Mouse (Mus musculus): Measurements from ENCODE around the gene Sema6d. TPM values are rescaled to one million over a fixed set of nuclear protein-coding genes. Genes with fewer than 3 reads are reported as not detected.

Gene Sema6d
- polyA plus RNA-seq, 1 experiment: 0.60 TPM

DNA sequence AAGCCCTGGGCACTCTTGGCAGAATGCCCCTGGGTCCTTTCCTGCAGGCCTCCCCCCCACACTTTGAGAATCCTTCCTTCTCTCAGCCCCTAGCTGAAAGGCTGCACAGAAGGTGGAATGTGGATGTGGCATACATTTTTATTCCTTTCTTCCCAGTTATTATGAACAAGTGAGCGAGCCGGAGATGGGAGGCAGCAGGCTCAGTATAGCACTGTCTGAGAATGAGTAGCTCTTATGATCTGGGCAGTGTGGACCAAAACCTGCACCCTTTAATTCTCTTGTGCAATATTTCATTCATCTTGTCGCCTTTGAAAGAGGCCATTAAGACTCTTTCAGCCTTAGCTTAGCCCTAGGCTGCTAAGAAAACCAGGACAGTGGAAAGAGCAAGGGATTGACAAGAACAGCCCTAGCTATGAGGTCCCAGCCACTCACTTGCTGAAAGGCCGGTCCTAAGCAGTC lies 87.0 kb downstream of the Sema6d start:
- Histone ChIP-seq H3K36me3 (ENCODE audit: control insufficient read depth, insufficient read depth, low read length, poor library complexity, severe bottlenecking) (no peaks in the 10 kb centered on the region), H3K4me1 (ENCODE audit: control insufficient read depth, insufficient read depth, low read length) (no peaks in the 10 kb centered on the region), H3K4me3 (ENCODE audit: low read depth, low read length) (no peak overlapping the region), H3K27me3 (ENCODE audit: control insufficient read depth, insufficient read depth, low read length, poor library complexity, severe bottlenecking) (no peaks in the 10 kb centered on the region), H3K9ac (ENCODE audit: low read depth, poor library complexity, severe bottlenecking) (no peak overlapping the region), H3K9me3 (replicated peaks; ENCODE audit: control insufficient read depth, insufficient read depth, low read length, poor library complexity, severe bottlenecking) (peaks cover 5% of the 10 kb centered on the region; the same call in 1 of the 2 replicates), H3K27ac (ENCODE audit: insufficient read depth, low read length) (no peak overlapping the region)
- TF ChIP-seq POLR2A (IDR thresholded peaks at IDR 0.05; ENCODE audit: insufficient read depth, low read length) (no peak), EP300 (IDR thresholded peaks at IDR 0.05; ENCODE audit: insufficient read depth, low read depth, low read length) (no peak), CTCF (IDR thresholded peaks at IDR 0.05; ENCODE audit: low read depth, low read length) (no peak)

DNA sequence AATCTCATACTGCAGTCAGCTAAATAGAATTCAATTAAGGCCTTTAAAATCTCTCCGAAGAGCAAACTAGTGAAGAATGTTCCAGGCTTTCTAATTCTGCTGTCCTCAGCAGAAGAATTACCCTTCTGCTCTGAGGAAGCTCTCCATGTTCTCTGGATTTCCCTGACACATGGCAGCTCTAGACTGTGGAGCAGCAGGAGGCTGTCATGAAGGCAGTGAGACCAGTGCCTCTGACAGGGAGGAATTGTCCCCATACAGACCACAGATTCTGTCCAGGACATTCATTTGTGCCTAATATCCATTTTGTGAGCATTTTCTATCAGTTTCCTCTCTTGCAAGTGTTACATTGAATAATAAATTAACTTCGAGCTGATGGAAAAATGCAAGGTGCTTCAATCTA lies 99.5 kb downstream of the Sema6d start:
- Histone ChIP-seq H3K4me1 (ENCODE audit: control insufficient read depth, insufficient read depth, low read length) (no peaks in the 10 kb centered on the region), H3K36me3 (ENCODE audit: control insufficient read depth, insufficient read depth, low read length, poor library complexity, severe bottlenecking) (no peaks in the 10 kb centered on the region), H3K27me3 (ENCODE audit: control insufficient read depth, insufficient read depth, low read length, poor library complexity, severe bottlenecking) (no peaks in the 10 kb centered on the region), H3K9ac (ENCODE audit: low read depth, poor library complexity, severe bottlenecking) (no peak overlapping the region), H3K9me3 (replicated peaks; ENCODE audit: control insufficient read depth, insufficient read depth, low read length, poor library complexity, severe bottlenecking) (no peaks in the 10 kb centered on the region; the same call in 1 of the 2 replicates), H3K27ac (ENCODE audit: insufficient read depth, low read length) (no peak overlapping the region), H3K4me3 (ENCODE audit: low read depth, low read length) (no peak overlapping the region)
- TF ChIP-seq EP300 (IDR thresholded peaks at IDR 0.05; ENCODE audit: insufficient read depth, low read depth, low read length) (no peak), POLR2A (IDR thresholded peaks at IDR 0.05; ENCODE audit: insufficient read depth, low read length) (no peak), CTCF (IDR thresholded peaks at IDR 0.05; ENCODE audit: low read depth, low read length) (no peak)

DNA sequence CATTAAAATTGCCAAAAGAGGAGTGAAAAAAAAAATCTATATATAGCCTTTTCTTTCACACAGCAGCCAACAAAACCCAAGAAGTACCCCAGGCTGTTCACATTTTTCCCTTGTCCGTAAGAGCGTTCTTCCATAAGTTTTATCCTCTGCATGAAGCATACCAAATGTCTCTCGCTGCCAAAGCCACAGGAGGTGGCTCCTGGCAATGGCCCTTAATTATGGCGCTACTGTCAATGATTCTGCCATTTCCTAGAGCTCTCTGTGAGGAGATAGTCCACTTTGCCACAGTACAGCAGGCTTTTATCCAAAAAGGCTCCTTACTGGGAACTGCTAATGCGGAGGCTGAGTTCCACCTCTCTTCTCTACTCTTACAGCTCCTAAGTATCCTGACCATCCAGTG lies 104.3 kb downstream of the Sema6d start:
- H3K9ac ChIP-seq (ENCODE audit: low read depth, poor library complexity, severe bottlenecking): no peak overlapping the region
- H3K9me3 ChIP-seq (replicated peaks; ENCODE audit: control insufficient read depth, insufficient read depth, low read length, poor library complexity, severe bottlenecking): no peaks in the 10 kb centered on the region
- no peak overlapping the region for H3K27ac ChIP-seq (ENCODE audit: insufficient read depth, low read length)
- no peaks in the 10 kb centered on the region for H3K4me1 ChIP-seq (ENCODE audit: control insufficient read depth, insufficient read depth, low read length)
- H3K36me3 ChIP-seq (ENCODE audit: control insufficient read depth, insufficient read depth, low read length, poor library complexity, severe bottlenecking): no peaks in the 10 kb centered on the region
- no peaks in the 10 kb centered on the region for H3K27me3 ChIP-seq (ENCODE audit: control insufficient read depth, insufficient read depth, low read length, poor library complexity, severe bottlenecking)
- no peak for TF ChIP-seq POLR2A (IDR thresholded peaks at IDR 0.05; ENCODE audit: insufficient read depth, low read length)
- TF ChIP-seq CTCF (IDR thresholded peaks at IDR 0.05; ENCODE audit: low read depth, low read length): no peak
- TF ChIP-seq EP300 (IDR thresholded peaks at IDR 0.05; ENCODE audit: insufficient read depth, low read depth, low read length): no peak
- no peak overlapping the region for H3K4me3 ChIP-seq (ENCODE audit: low read depth, low read length)

DNA sequence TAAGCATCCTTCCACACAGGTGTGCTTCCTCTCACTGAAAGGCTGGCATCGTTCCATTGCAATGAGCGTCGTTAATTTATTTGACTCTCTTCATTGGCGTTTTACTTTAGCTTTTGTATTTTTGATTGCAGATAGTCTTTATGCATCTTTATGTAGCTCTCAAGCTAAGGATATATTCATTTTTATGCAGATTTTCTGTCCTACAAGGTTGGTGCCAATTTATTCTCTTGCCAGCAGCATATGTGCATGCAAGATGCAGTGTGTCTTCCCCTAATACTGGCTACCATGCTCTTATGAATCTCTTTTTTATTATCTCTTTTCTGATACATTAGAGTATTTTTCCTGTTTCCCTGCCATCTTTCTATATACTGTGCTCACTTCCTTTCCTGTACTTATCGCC lies 111.7 kb downstream of the Sema6d start:
- H3K27ac ChIP-seq (ENCODE audit: insufficient read depth, low read length): no peak overlapping the region
- no peaks in the 10 kb centered on the region for H3K36me3 ChIP-seq (ENCODE audit: control insufficient read depth, insufficient read depth, low read length, poor library complexity, severe bottlenecking)
- H3K27me3 ChIP-seq (ENCODE audit: control insufficient read depth, insufficient read depth, low read length, poor library complexity, severe bottlenecking): no peaks in the 10 kb centered on the region
- H3K4me1 ChIP-seq (ENCODE audit: control insufficient read depth, insufficient read depth, low read length): no peaks in the 10 kb centered on the region
- no peak overlapping the region for H3K9ac ChIP-seq (ENCODE audit: low read depth, poor library complexity, severe bottlenecking)
- H3K9me3 ChIP-seq (replicated peaks; ENCODE audit: control insufficient read depth, insufficient read depth, low read length, poor library complexity, severe bottlenecking): no peaks in the 10 kb centered on the region
- TF ChIP-seq EP300 (IDR thresholded peaks at IDR 0.05; ENCODE audit: insufficient read depth, low read depth, low read length) (no peak), POLR2A (IDR thresholded peaks at IDR 0.05; ENCODE audit: insufficient read depth, low read length) (no peak), CTCF (IDR thresholded peaks at IDR 0.05; ENCODE audit: low read depth, low read length) (no peak)
- H3K4me3 ChIP-seq (ENCODE audit: low read depth, low read length): no peak overlapping the region

GRCm38 (mm10) chr2:124202475-124202990 lies 112.8 kb downstream of the Sema6d start:
- Histone ChIP-seq H3K9me3 (replicated peaks; ENCODE audit: control insufficient read depth, insufficient read depth, low read length, poor library complexity, severe bottlenecking) (no peaks in the 10 kb centered on the region), H3K27ac (ENCODE audit: insufficient read depth, low read length) (no peak overlapping the region), H3K9ac (ENCODE audit: low read depth, poor library complexity, severe bottlenecking) (no peak overlapping the region), H3K27me3 (ENCODE audit: control insufficient read depth, insufficient read depth, low read length, poor library complexity, severe bottlenecking) (no peaks in the 10 kb centered on the region), H3K4me3 (ENCODE audit: low read depth, low read length) (no peak overlapping the region), H3K4me1 (ENCODE audit: control insufficient read depth, insufficient read depth, low read length) (no peaks in the 10 kb centered on the region), H3K36me3 (ENCODE audit: control insufficient read depth, insufficient read depth, low read length, poor library complexity, severe bottlenecking) (no peaks in the 10 kb centered on the region)
- TF ChIP-seq POLR2A (IDR thresholded peaks at IDR 0.05; ENCODE audit: insufficient read depth, low read length): no peak
- no peak for TF ChIP-seq CTCF (IDR thresholded peaks at IDR 0.05; ENCODE audit: low read depth, low read length)
- no peak for TF ChIP-seq EP300 (IDR thresholded peaks at IDR 0.05; ENCODE audit: insufficient read depth, low read depth, low read length)

DNA sequence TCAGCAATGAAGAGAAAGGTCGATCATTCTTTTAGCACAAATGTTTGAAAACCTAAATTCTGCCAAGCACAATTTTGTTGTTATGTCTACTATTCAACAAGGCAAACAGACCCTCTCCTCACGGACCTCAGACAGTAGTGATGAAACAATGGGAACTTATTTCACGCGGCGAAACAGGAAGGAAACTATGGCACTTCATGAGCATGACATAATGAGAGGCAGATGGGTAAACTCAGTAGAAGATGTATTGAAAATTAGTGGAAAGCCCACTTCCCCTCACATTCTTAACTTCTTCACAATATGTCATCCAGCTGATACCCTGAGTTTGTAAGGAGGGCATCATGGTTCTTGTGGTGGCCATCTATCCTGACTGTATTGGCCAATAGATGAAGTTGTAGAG lies 116.0 kb downstream of the Sema6d start:
- no peaks in the 10 kb centered on the region for H3K36me3 ChIP-seq (ENCODE audit: control insufficient read depth, insufficient read depth, low read length, poor library complexity, severe bottlenecking)
- H3K4me3 ChIP-seq (ENCODE audit: low read depth, low read length): no peak overlapping the region
- no peak overlapping the region for H3K9ac ChIP-seq (ENCODE audit: low read depth, poor library complexity, severe bottlenecking)
- no peaks in the 10 kb centered on the region for H3K9me3 ChIP-seq (replicated peaks; ENCODE audit: control insufficient read depth, insufficient read depth, low read length, poor library complexity, severe bottlenecking)
- no peaks in the 10 kb centered on the region for H3K4me1 ChIP-seq (ENCODE audit: control insufficient read depth, insufficient read depth, low read length)
- no peaks in the 10 kb centered on the region for H3K27me3 ChIP-seq (ENCODE audit: control insufficient read depth, insufficient read depth, low read length, poor library complexity, severe bottlenecking)
- no peak overlapping the region for H3K27ac ChIP-seq (ENCODE audit: insufficient read depth, low read length)
- TF ChIP-seq POLR2A (IDR thresholded peaks at IDR 0.05; ENCODE audit: insufficient read depth, low read length) (no peak), EP300 (IDR thresholded peaks at IDR 0.05; ENCODE audit: insufficient read depth, low read depth, low read length) (no peak), CTCF (IDR thresholded peaks at IDR 0.05; ENCODE audit: low read depth, low read length) (no peak)

Data from ES-Bruce4 (cell line).